Mouse (Mus musculus) heart, embryonic 13.5 days (tissue): ENCODE results near the gene Ttc28. TPM values are rescaled to one million over a fixed set of nuclear protein-coding genes. Genes with fewer than 3 reads are reported as not detected.

Experiments
- ATAC-seq: fragments of 200-750 bp; cut with Nextera tagmentation; 2 replicates; pipeline ENCODE4 v1.8.0; 2017; ENCODE audit warnings: moderate TSS enrichment; ENCODE audit not compliant: insufficient number of reproducible peaks, low FRiP score, low TSS enrichment; ENCODE audit errors: extremely low read depth
- H3K27ac ChIP-seq: fragments of 300-500 bp; sonication (generic); replicated peaks from 2 replicates; pipeline ENCODE4 v1.5.1; 2015; ENCODE audit warnings: moderate library complexity, mild to moderate bottlenecking, inconsistent platforms
- H3K27me3 ChIP-seq: fragments of 300-500 bp; sonication (generic); replicated peaks from 2 replicates; pipeline ENCODE4 v1.6.1; 2015; ENCODE audit warnings: mild to moderate bottlenecking, inconsistent platforms
- H3K36me3 ChIP-seq: fragments of 300-500 bp; sonication (generic); 2 replicates; pipeline ENCODE4 v1.6.1; 2015; ENCODE audit warnings: mild to moderate bottlenecking, inconsistent platforms
- H3K4me1 ChIP-seq: fragments of 300-500 bp; sonication (generic); 2 replicates; pipeline ENCODE4 v1.6.1; 2015; ENCODE audit warnings: inconsistent platforms
- H3K4me2 ChIP-seq: fragments of 300-500 bp; sonication (generic); 2 replicates; pipeline ENCODE4 v1.6.1; 2015; ENCODE audit warnings: inconsistent platforms, mild to moderate bottlenecking, moderate library complexity
- H3K4me3 ChIP-seq: fragments of 300-500 bp; sonication (generic); 2 replicates; pipeline ENCODE4 v1.5.1; 2015; ENCODE audit warnings: moderate library complexity, mild to moderate bottlenecking, inconsistent platforms
- H3K9ac ChIP-seq: fragments of 300-500 bp; sonication (generic); 2 replicates; pipeline ENCODE4 v1.6.1; 2015; ENCODE audit warnings: inconsistent platforms, mild to moderate bottlenecking, moderate library complexity
- H3K9me3 ChIP-seq: fragments of 300-500 bp; sonication (generic); 2 replicates; pipeline ENCODE4 v1.6.1; 2016; ENCODE audit warnings: inconsistent platforms
- WGBS: fragments of 180-500 bp; shearing (Covaris S2); methylation state at CpG from one replicate; pipeline ENCODE4 v1.1.7; 2015; ENCODE audit warnings: mixed read lengths; 5-methylcytosine and 5-hydroxymethylcytosine counted together
- microRNA counts: library from miRNA; unstranded; fragments of <30 nt; microRNA quantifications from one replicate; lab custom pipeline; 2016
- microRNA-seq: library from miRNA; unstranded; fragments of <30 nt; microRNA quantifications from one replicate; pipeline ENCODE4, GENCODE M21; 2016
- polyA plus RNA-seq: library from polyadenylated mRNA; unstranded; fragments of >200 nt; fragmentation: Nextera tagmentation; extraction: Ambion mirVana; gene quantifications from 2 replicates; pipeline ENCODE4 v1.2.1, GENCODE M21; 2015

Ttc28 gene
- polyA plus RNA-seq, 1 experiment from 2014 or later: 7.6 TPM

DNA sequence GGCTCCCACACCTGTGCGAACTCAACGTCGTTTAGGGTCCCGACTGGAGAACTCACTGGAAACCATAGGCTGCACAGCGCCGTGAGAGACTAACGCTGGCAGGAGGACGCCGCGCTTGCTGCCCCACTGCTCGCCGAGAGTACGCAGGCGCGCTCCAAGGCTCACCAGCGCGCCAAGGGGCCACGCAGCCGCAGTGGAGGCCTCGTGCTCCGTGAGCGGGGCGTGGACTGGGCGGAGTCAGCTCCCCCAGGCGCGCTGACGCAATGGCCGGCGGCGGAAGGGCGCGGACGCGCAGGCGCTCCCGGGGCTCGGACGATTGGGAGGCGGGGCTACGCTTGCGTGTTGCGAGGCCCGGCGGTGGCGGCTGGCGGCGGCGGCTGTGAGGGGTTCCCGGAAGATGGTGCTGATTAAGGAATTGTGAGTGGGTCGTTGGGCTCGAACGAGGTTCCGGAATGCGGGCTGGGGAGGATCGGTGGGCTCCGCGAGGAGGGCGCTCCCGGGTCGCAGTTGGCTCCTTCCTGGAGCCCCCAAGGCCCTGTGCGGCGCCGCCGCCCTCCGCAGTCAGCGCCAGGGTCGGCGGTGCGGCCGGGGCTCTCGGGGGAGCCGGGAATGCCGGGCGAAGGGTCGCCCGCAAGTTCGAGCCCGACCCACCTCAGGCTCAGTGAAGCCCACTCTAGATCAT, 451.0 kb downstream of the Ttc28 start, which contains the start of gene Pitpnb:
Gene Pitpnb, plus strand, starts transcription at position 347 of the 682 bp plus-strand sequence.
- H3K9me3 ChIP-seq: no peaks in the 10 kb centered on the region
- H3K27me3 ChIP-seq: no peaks in the 10 kb centered on the region
- H3K4me1 ChIP-seq: peaks cover 28% of the 10 kb centered on the region
- WGBS: under 1% methylated on average over 78 of the region's 78 CpGs
- peak within 1 kb of the TSS; percentile 98 for H3K9ac ChIP-seq
- peak within 1 kb of the TSS; percentile 80 for H3K4me2 ChIP-seq
- peak within 1 kb of the TSS; percentile 98 for H3K4me3 ChIP-seq
- peak; percentile 99 for ATAC-seq
- peaks cover 25% of the 10 kb centered on the region for H3K36me3 ChIP-seq
- H3K27ac ChIP-seq: peak within 1 kb of the TSS; percentile 89

DNA sequence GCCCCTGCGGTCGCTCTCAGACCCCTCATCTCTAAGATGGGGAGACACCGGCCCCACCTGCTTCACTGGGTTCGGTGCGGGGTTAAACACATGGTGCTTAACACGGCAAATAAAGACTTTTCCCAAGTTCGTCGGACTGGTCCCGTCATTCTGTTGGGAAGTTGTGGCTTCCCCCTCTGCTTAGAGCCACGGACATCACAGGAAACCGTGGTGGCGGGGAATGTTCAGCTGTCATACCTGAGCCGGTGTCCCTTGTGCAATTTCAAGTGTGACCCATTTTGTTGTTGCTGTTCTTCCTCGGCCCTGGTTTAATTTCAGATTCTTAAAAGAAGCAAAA, 451.5 kb downstream of the Ttc28 start:
- no peaks in the 10 kb centered on the region for H3K27me3 ChIP-seq
- H3K4me2 ChIP-seq: peak overlapping the region; percentile 80
- H3K36me3 ChIP-seq: peaks cover 29% of the 10 kb centered on the region
- under 1% methylated on average over 14 of the region's 14 CpGs for WGBS
- H3K4me3 ChIP-seq: peak overlapping the region; percentile 98
- ATAC-seq: no peak
- peaks cover 31% of the 10 kb centered on the region for H3K4me1 ChIP-seq
- H3K27ac ChIP-seq: peak overlapping the region; percentile 80
- peak overlapping the region; percentile 98 for H3K9ac ChIP-seq
- H3K9me3 ChIP-seq: no peaks in the 10 kb centered on the region

DNA sequence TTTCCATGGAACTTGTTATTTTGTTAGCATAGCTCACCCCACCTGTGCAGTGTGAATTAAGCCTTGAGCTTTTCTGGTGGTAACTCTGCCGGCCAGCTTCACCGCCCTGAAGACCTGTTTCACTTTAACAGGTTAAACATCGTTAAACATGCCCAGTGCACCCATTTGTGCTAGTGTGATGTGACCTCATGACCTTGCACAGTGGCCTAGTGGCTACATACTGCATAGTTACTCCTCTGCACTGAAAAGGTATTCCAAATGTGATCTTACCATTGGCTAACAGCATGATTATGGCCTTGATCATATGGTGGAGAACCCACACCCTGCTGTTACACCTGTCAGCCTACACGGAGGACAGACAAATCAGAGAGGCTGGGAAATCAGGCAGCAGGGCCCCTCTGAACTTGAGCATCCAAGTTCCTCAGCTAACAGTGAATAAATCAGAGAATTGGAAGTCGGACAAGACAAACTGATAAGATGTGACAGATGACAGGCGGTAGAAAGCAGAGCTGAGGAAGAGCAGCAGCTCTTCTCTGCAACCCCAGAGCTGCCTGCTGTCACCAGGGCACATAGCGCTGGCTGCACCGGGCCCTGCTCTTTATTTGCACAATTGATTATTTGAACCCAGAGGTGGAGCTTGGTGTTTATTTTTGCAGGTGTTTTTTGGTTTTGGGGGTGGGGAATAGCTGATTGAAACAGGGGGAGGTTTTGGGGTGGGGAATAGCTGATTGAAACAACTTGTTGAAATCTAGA, 456.5 kb downstream of the Ttc28 start:
- Histone ChIP-seq H3K9ac (no peak overlapping the region), H3K27me3 (no peaks in the 10 kb centered on the region), H3K27ac (no peak overlapping the region), H3K4me3 (no peak overlapping the region), H3K4me1 (peaks cover 27% of the 10 kb centered on the region), H3K4me2 (no peak overlapping the region), H3K36me3 (peaks cover 73% of the 10 kb centered on the region), H3K9me3 (no peaks in the 10 kb centered on the region)
- ATAC-seq: no peak
- 66% methylated on average over 8 of the region's 8 CpGs for WGBS

MicroRNAs within 50 kb of the gene (microRNA counts, 519-probe panel; counts per million panel counts)
- microRNA mmu-miR-701 (lab: Ali Mortazavi, UCI): 209 counts per million, percentile 61 among the panel's probes with 10 or more counts

Small RNA genes lying within 50 kb of the gene (microRNA-seq; reads per million reads assigned to microRNA genes)
- 62.8 reads per million, percentile 46 among the genes with 10 or more reads in this experiment for gene Mir701

Other genes with a start within 250 kb of the Ttc28 start
- 32.3 and 33.7 TPM in 2 replicates for gene Noc4l, start 226.4 kb upstream of the Ttc28 start, polyA plus RNA-seq
- gene Ddx51, start 226.4 kb upstream of the Ttc28 start, polyA plus RNA-seq: 11.3 and 13.9 TPM in 2 replicates
- 26.5 and 27.0 TPM in 2 replicates for gene Ep400, start 109.1 kb upstream of the Ttc28 start, polyA plus RNA-seq
- gene Pus1, start 99.1 kb upstream of the Ttc28 start, polyA plus RNA-seq: 32.6 and 39.3 TPM in 2 replicates
- gene Ulk1, start 69.7 kb upstream of the Ttc28 start, polyA plus RNA-seq: 10.6 and 11.8 TPM in 2 replicates
- gene Hscb, start 40.0 kb upstream of the Ttc28 start, polyA plus RNA-seq: 28.3 and 29.7 TPM in 2 replicates
- 18.2 and 19.8 TPM in 2 replicates for gene Chek2, start 39.8 kb upstream of the Ttc28 start, polyA plus RNA-seq